Mouse (Mus musculus) liver, adult 2 months (tissue): ENCODE data around the gene Scn4b. TPM values are rescaled to one million over a fixed set of nuclear protein-coding genes. Genes with fewer than 3 reads are reported as not detected.
A peak's percentile ranks its signal among the peaks of the same experiment; 100 is the strongest.

Experiments used
- DNase-seq: peaks from one replicate; pipeline ENCODE4 v3.0.0-alpha.2; 2011; ENCODE audit warnings: low read depth, low spot score; ENCODE audit errors: extremely low read depth
- H3K27ac ChIP-seq: fragments of 200-500 bp; replicated peaks from 2 replicates; pipeline ENCODE4 v1.5.1; 2012; ENCODE audit warnings: low read depth, mild to moderate bottlenecking, control low read depth, inconsistent platforms, low read length; ENCODE audit not compliant: insufficient read depth
- H3K27me3 ChIP-seq: fragments of 200-500 bp; 2 replicates; pipeline ENCODE4 v1.6.1; 2012; ENCODE audit warnings: mild to moderate bottlenecking, moderate library complexity, low read length, inconsistent platforms; ENCODE audit not compliant: control insufficient read depth, insufficient read depth
- H3K36me3 ChIP-seq: fragments of 200-500 bp; 2 replicates; pipeline ENCODE4 v1.6.1; 2012; ENCODE audit warnings: low read length, inconsistent platforms; ENCODE audit not compliant: control insufficient read depth, insufficient read depth
- H3K4me1 ChIP-seq: fragments of 200-500 bp; 2 replicates; pipeline ENCODE4 v1.6.1; 2011; ENCODE audit warnings: low read length; ENCODE audit not compliant: control insufficient read depth, insufficient read depth
- H3K4me3 ChIP-seq: fragments of 200-500 bp; 2 replicates; pipeline ENCODE4 v1.5.1; 2011; ENCODE audit warnings: low read depth, mild to moderate bottlenecking, control low read depth, low read length, moderate library complexity; ENCODE audit not compliant: insufficient read depth
- H3K79me2 ChIP-seq: fragments of 200-500 bp; 2 replicates; pipeline ENCODE4 v1.6.1; 2012; ENCODE audit warnings: inconsistent platforms, mild to moderate bottlenecking, low read length, moderate library complexity; ENCODE audit not compliant: control insufficient read depth, insufficient read depth
- H3K9ac ChIP-seq: fragments of 200-500 bp; 2 replicates; pipeline ENCODE4 v1.6.1; 2012; ENCODE audit warnings: low read depth, mild to moderate bottlenecking, control low read depth, inconsistent platforms, low read length
- CTCF ChIP-seq: fragments of 200-500 bp; IDR thresholded peaks from 2 replicates; pipeline ENCODE4 v1.5.1; 2011; ENCODE audit warnings: low read depth, low read length, control low read depth
- POLR2A ChIP-seq: fragments of 200-500 bp; IDR thresholded peaks from 2 replicates; pipeline ENCODE4 v1.6.1; 2011; ENCODE audit warnings: low read length, control low read depth; ENCODE audit not compliant: insufficient read depth; ENCODE audit errors: extremely low read depth
- WGBS: fragments of 180-500 bp; shearing (Covaris S2); methylation state at CpG from one replicate; pipeline ENCODE4 v1.1.7; 2018; 5-methylcytosine and 5-hydroxymethylcytosine counted together
- polyA plus RNA-seq: library from polyadenylated mRNA; depleted of rRNA; stranded (reverse); fragments of >200 nt; gene quantifications from 2 replicates; pipeline ENCODE4 v1.2.3, GENCODE M21; 2012; rRNA removed
- total RNA-seq: library from RNA; depleted of rRNA; stranded (reverse); fragments of >200 nt; gene quantifications from 2 replicates; pipeline ENCODE4 v1.2.3, GENCODE M21; 2014; rRNA removed

Scn4b gene
- total and polyA plus RNA-seq, 2 experiments: 0.02 to 0.28 TPM

DNA sequence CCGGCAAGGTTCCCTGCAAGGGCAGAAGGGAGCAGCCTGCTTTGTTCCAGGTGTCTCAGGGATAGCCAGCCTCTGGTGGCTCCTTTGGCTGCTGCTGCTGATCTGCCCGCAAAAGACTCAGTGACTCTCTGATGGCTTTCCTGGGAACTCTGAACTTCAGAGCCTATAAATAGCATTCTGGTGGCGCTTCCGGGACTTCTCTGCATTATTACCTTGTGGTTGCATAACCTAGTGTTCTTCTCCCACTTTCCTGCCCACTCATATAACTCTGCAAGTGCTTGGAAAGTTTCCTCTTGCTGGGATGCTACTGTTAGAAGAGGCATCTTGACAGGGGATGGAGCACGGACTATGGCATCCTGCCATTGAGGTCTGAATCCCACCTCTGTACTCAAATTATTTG is 59.4 kb downstream of the Scn4b start:
- Histone ChIP-seq H3K27ac (no peak overlapping the region), H3K4me1 (peaks cover 18% of the 10 kb centered on the region), H3K36me3 (no peaks in the 10 kb centered on the region), H3K79me2 (no peaks in the 10 kb centered on the region), H3K9ac (no peak overlapping the region), H3K27me3 (no peaks in the 10 kb centered on the region), H3K4me3 (no peak overlapping the region)
- DNase-seq: no peak
- TF ChIP-seq CTCF (no peak), POLR2A (no peak)
- 83% methylated on average over 5 of the region's 5 CpGs for WGBS

DNA sequence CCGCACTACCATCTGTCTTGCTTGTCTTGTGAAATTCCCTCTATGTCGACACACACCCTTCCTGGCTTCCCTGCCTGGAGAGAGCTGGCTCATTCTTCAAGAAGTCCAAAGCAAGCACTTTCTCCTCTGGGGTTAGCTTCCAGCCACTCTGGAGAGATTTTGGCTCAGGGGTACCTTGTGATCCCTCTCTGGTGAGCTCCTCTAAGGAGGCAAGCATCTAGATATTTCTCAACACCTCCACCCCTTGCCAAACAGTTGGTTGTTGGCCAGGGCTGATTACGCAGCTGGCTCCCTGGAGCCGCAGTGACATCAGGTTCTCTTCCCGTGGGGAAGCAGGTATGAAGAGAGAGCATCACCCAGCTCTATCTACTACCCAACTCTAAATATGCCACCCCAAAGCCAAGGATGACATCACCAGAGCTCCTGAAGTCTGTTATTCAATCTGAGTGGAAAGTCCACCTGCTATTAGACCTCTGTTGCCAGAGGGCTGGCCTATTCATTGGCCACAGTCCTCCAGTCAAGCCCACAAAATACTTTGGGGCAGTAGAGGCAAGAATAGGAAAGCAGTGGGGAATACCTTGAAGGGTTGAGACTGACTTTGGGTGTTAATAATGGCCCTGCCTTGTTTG is 63.2 kb downstream of the Scn4b start:
- TF ChIP-seq CTCF: no peak
- Histone ChIP-seq H3K4me3 (no peak overlapping the region), H3K79me2 (no peaks in the 10 kb centered on the region), H3K36me3 (no peaks in the 10 kb centered on the region), H3K27me3 (no peaks in the 10 kb centered on the region), H3K4me1 (peaks cover 16% of the 10 kb centered on the region; the same call in 1 of the 2 replicates), H3K27ac (peak overlapping the region; percentile 86), H3K9ac (no peak overlapping the region)
- peak; percentile 88 for DNase-seq
- 23% methylated on average over 5 of the region's 5 CpGs for WGBS

DNA sequence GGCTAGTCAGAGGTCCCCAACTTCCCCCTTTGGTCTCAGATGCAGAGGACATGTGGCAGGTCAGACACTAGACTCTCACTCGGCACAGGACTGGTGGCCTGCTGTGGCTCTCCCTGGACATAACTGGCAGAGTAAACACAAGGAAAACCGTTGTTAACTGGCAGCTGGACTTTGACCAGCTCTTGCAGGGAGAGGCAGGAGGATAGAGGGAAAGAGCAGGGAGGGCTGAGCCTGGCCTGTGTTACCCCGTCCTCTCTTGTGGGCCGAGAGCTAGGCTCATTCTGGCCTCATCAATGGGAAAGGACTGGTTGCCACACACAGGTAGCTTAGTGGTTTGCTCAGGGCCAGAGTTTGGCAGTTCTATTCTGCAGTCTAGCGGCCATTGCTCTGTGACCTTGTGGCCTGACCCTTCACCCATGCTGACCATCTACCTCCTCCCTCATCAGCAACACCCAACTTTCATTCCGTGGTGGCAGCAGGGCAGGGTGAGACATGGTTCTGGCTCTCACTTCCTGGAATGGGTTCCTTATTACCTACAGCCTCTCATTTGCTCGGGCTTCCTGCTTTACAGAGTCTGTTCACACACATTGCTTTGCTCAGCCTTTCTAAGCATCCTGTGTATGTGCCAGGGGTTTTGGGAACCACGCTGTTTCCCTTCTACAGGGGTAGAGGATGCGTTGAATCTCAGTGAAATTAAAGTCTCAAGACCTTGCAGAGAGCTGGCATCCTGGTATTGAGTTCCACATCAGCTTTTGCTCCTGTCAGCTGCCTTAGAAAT is 64.0 kb downstream of the Scn4b start:
- no peak overlapping the region for H3K4me3 ChIP-seq
- 0 out of 2 replicates have a peak overlapping the region, but pooled peaks have one; percentile 4 for H3K9ac ChIP-seq
- peak; percentile 95 for DNase-seq
- H3K27ac ChIP-seq: peak overlapping the region; percentile 86
- 38% methylated on average over 9 of the region's 9 CpGs for WGBS
- H3K36me3 ChIP-seq: no peaks in the 10 kb centered on the region
- no peak for TF ChIP-seq CTCF
- TF ChIP-seq POLR2A: no peak
- no peaks in the 10 kb centered on the region for H3K79me2 ChIP-seq
- no peaks in the 10 kb centered on the region for H3K27me3 ChIP-seq
- peaks cover 16% of the 10 kb centered on the region; the same call in 1 of the 2 replicates for H3K4me1 ChIP-seq

Other genes starting within 250 kb of the Scn4b start
- gene Atp5l, start 217.7 kb upstream of the Scn4b start, total RNA-seq: 572 and 586 TPM in 2 replicates
- 230 and 372 TPM in 2 replicates for gene Atp5l, start 217.7 kb upstream of the Scn4b start, polyA plus RNA-seq
- gene Ube4a, start 172.8 kb upstream of the Scn4b start, total RNA-seq: 33.6 and 37.0 TPM in 2 replicates
- gene Ube4a, start 172.8 kb upstream of the Scn4b start, polyA plus RNA-seq: 11.6 and 11.9 TPM in 2 replicates
- gene Cd3g, start 158.0 kb upstream of the Scn4b start, total RNA-seq: 1.1 and 1.6 TPM in 2 replicates
- gene Cd3g, start 158.0 kb upstream of the Scn4b start, polyA plus RNA-seq: 0.38 and 0.83 TPM in 2 replicates
- gene Cd3d, start 156.6 kb upstream of the Scn4b start, total RNA-seq: 0.09 and 0.20 TPM in 2 replicates
- gene Cd3d, start 156.6 kb upstream of the Scn4b start, polyA plus RNA-seq: 0.37 and 0.73 TPM in 2 replicates
- 0.09 and 0.60 TPM in 2 replicates for gene Cd3e, start 128.8 kb upstream of the Scn4b start, total RNA-seq
- gene Cd3e, start 128.8 kb upstream of the Scn4b start, polyA plus RNA-seq: 0.68 and 0.82 TPM in 2 replicates
- gene Mpzl2, start 98.6 kb upstream of the Scn4b start, total RNA-seq: 24.2 and 29.9 TPM in 2 replicates
- 20.5 and 34.0 TPM in 2 replicates for gene Mpzl2, start 98.6 kb upstream of the Scn4b start, polyA plus RNA-seq
- 6.8 and 8.5 TPM in 2 replicates for gene Mpzl3, start 83.2 kb upstream of the Scn4b start, total RNA-seq
- gene Mpzl3, start 83.2 kb upstream of the Scn4b start, polyA plus RNA-seq: 3.0 and 3.4 TPM in 2 replicates
- 1.3 and 1.8 TPM in 2 replicates for gene Jaml, start 59.2 kb upstream of the Scn4b start, total RNA-seq
- gene Jaml, start 59.2 kb upstream of the Scn4b start, polyA plus RNA-seq: 0.05 and 0.11 TPM in 2 replicates
- not detected in 2 replicates for gene Scn2b, start 20.6 kb upstream of the Scn4b start, total RNA-seq
- gene Scn2b, start 20.6 kb upstream of the Scn4b start, polyA plus RNA-seq: not detected in 2 replicates
- 0.55 and 0.60 TPM in 2 replicates for gene BC049352, start 43.6 kb downstream of the Scn4b start, total RNA-seq
- gene BC049352, start 43.6 kb downstream of the Scn4b start, polyA plus RNA-seq: 0.17 and 0.44 TPM in 2 replicates
- gene Tmprss4, start 65.7 kb downstream of the Scn4b start, total RNA-seq: 0.37 and 1.1 TPM in 2 replicates
- 0.14 and 0.43 TPM in 2 replicates for gene Tmprss4, start 65.7 kb downstream of the Scn4b start, polyA plus RNA-seq
- gene Il10ra, start 130.8 kb downstream of the Scn4b start, total RNA-seq: 2.7 and 3.5 TPM in 2 replicates
- 1.6 and 2.9 TPM in 2 replicates for gene Il10ra, start 130.8 kb downstream of the Scn4b start, polyA plus RNA-seq
- not detected in 2 replicates for gene Tmprss13, start 180.7 kb downstream of the Scn4b start, total RNA-seq
- gene Tmprss13, start 180.7 kb downstream of the Scn4b start, polyA plus RNA-seq: not detected in 2 replicates
- 0.46 and 1.1 TPM in 2 replicates for gene Fxyd6, start 231.8 kb downstream of the Scn4b start, total RNA-seq
- gene Fxyd6, start 231.8 kb downstream of the Scn4b start, polyA plus RNA-seq: 0.56 and 0.72 TPM in 2 replicates